Mouse (Mus musculus) cerebellum, adult 11 months (tissue): ENCODE data around the gene Hmgcll1.

Experiments
- DNase-seq: peaks from one replicate; pipeline ENCODE4 v3.0.0; 2022

Hmgcll1 gene

DNA sequence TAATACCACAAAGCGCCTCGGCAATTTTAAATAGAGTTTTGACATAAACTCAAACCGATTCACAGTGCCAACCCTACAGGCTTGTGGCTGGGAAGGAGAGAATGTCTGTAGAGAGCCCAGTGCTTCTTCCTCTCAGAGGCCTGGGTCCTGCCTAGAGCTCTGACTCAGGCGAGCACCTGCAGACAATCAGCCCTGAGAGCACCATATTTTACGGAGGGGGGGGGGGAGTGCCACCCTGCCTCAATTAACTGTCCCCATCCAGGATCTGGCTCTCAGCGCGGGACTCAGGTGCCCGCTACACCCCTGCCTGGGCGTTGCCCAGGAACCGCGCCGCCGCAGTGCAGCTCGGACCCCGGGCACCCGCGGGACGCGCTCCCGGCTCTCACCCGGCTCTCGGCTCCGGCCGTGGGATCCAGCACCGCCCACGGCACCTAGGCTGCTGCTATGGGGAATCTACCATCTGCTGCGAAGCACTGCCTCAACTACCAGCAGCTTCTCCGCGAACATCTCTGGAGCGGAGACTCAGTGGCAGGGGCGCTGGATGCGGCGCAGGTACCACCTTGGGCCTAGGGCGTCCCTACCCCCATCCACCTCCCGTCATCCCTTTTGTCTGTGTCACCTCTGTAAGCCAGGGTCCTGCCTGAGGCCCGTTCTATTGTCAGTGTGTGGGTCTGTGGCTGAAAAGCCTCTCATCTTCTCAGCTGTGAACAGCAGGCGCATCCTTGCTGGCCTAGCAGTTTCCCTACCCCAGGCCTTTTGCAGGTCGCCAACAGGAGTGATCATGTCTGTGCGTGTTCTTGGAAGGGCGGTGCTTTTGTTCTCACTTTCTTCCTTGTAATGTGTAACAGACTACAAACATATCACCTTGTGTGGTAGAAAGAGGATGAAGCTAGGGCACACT is at the start of gene Hmgcll1:
Gene Hmgcll1, plus strand, starts transcription at position 225 of the 901 bp plus-strand sequence.
- DNase-seq: peak; percentile 69

GRCm38 (mm10) chr9:75980097-75980496 is 34.6 kb upstream of the Hmgcll1 start:
- no peak for DNase-seq

DNA sequence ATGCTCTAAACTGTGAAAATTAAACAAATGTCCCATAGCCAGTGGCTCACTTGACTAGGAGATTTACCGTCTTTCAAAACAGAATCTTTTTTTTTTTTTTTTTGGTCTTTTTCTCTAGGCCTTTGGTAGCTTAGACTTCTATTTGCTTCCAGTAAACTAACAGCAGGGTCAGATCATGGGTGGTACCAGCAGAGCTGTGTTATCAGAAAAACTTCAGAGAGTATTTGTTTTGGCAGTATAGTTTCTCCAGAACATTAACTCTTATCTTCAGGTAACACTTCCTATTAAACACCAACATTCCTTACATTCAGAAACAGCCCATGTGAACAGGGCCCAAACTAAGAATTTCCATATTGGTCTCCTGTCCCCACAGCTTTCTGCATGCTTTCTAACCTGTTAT is 33.5 kb upstream of the Hmgcll1 start:
- no peak for DNase-seq

- no peak for DNase-seq
Observed at GRCm38 (mm10) chr9:75989491-75989890, 25.2 kb upstream of the Hmgcll1 start.

GRCm38 (mm10) chr9:75998791-75999350 is 15.8 kb upstream of the Hmgcll1 start:
- no peak for DNase-seq

GRCm38 (mm10) chr9:76000876-76001858 is 13.5 kb upstream of the Hmgcll1 start:
- no peak for DNase-seq

DNA sequence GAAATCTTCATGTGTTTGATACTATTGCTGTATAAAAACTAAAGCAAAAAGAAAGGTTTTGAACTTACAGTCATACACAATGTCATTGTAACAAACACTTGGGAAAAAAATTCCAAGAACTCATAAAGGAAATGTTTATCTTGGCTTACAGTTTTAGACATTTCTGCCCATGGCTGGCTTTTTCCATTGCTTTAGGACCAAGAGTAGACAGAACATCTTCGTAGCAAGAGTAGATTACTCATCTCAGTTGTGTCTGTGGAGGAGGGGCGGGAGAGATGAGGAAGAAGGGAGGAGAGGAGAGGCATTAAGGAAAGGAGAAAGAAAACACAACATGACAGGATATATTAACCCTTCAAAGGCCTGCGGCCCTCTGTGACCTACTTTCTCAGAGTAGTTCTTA is 11.6 kb upstream of the Hmgcll1 start:
- no peak for DNase-seq

- no peak for DNase-seq
Observed at GRCm38 (mm10) chr9:76003637-76004036, 11.0 kb upstream of the Hmgcll1 start.

DNA sequence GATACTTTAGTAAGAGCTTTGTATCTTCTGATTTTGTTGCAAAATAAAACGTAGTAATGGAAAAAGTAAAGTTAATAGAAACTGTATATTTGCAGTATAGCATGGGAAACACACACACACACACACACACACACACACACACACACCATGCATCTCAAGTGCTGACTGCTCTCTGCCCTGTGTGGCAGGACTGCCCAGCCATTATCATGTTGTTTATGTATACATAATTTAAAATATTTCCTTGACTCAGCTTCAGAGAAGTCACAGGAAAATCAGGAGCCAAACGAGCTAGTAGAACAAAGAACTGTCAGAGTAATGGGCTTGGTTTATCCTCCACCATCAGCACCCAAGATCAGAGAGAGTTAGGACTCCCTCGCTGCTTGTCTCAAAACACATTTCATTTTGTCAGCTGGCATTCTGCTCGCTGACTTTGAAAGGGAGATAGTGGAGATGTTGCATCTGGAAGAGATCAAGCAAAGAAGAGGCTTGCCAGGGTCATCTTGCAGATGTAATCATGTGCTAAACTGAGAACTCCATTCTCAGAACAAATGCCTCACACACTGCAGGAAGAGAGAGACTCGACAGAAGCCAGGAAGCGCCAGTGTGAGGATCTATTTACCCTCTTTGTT is 7.2 kb upstream of the Hmgcll1 start:
- no peak for DNase-seq

GRCm38 (mm10) chr9:76013789-76014188 is 866 bp upstream of the Hmgcll1 start:
- DNase-seq: peak; percentile 8

GRCm38 (mm10) chr9:76015971-76016370 is 1.3 kb downstream of the Hmgcll1 start:
- DNase-seq: peak; percentile 34

GRCm38 (mm10) chr9:76016506-76016905 is 1.9 kb downstream of the Hmgcll1 start:
- DNase-seq: no peak

DNA sequence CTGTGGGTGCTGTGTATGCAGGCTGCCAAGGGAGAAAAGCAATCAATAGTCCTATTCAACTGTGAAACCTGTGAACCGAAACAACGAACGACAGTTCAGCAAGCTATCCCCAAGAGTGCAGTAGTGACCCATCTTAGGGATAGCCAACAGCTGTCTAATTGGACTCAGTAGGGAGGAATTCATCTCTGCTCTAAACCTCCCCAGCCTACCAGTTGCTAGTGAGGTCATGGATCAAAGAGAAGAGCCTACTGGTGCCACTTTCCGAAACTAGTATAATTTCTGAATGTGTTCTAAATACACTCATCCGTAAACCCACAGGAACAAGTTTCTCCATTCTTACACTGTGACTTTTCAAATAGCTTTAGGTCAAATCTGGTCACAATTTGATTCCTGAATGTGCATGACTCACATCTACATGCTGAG is 8.9 kb downstream of the Hmgcll1 start:
- no peak for DNase-seq

DNA sequence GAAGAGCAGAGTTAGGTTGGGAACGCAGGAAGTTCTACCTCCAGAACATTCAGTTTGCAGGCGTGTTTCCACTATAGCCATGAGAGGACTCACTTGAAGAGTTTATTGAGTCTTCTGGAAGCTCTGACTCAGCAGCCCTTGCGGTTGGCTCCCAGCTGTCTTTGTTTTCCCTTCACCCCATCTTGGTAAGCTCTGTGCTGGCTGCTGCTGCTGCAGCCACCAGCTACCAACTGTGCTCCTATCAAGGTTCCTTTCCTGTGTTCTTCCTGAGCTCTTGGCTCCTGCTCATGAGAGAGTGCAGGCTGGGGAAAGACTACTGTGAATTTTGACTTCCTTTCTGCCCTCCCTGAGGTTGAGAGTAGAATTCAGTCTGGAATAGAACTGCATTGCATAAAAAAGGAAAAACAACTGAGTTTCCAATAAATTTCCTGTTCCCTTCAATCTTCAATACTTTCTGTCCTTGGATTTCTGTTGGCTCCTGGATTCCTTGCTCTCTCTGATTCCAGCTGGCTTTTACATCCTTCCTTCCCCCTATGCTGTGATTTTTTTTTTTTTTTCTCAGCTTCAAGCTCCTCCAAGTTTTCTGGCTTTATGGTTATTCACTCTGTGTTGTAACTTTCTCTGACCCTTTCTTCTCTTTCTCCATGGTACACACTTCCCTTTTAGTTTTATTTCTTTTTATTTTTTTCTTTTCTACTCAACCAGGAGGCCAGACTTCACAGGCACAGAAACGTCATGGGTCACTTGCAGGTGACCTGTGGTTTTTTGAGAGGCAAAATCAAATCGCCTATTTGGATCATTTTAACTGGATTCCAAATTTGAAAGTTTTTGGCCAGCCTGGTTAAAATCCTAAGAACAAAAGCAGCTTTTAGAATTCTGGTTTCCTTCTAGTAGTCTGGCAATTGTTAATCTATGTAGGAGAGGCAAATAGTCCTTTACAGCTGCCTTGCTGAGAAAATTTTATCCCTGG is 9.9 kb downstream of the Hmgcll1 start:
- peak; percentile 11 for DNase-seq

DNA sequence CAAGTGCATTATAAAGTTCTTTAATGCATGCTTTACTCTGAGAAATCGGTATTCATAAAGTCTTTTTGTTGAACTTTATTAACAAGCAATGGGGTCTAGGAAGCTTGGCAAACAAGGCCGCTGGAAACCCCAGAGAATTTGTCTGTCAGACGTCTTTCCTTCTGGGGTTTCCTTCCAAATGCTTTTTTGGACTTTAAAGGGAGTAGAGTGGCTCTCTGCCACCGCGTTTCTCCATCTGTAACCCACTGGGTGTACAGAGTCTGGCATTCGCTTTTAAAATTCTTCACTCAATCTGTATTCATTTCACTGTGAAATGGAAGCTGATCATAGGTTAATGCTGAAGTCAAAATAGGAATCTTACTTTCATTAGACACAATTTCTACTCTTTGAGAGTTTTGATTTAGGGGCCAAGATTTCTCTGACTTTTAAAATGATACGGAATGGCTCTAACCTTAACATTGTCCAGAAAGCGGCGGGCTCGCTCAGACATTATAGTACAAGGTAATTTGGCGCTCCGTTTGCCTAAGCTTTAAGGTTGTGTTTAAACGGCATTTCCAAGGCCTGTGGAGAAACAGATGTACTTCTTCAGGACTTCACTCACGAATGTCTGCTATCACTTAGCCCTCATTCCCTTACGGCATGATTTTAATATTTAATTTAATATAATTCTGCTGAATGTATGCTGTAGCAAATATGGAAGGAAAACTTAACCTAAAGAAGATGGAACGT is 15.0 kb downstream of the Hmgcll1 start:
- peak; percentile 5 for DNase-seq

DNA sequence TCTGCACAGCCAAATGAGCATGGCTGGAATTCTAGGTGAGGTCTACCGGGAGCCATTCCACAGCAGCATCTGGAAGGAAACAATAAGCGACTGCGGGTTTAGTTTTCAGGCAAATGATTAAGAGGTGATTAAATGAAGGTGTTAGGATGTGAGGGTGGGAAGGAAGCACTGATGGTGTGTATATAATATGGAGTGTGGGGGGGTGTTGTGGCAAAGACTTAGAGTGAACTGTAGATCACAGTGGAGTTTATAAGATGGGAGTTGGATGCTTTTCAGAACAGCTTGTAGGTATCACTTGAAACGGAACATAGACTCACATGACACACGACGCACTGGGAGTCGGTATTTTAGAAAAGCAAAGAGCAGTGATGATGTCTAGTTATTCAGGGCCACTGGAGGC is 20.4 kb downstream of the Hmgcll1 start:
- DNase-seq: no peak

- DNase-seq: no peak
Observed at GRCm38 (mm10) chr9:76038327-76039103, 23.9 kb downstream of the Hmgcll1 start.

DNA sequence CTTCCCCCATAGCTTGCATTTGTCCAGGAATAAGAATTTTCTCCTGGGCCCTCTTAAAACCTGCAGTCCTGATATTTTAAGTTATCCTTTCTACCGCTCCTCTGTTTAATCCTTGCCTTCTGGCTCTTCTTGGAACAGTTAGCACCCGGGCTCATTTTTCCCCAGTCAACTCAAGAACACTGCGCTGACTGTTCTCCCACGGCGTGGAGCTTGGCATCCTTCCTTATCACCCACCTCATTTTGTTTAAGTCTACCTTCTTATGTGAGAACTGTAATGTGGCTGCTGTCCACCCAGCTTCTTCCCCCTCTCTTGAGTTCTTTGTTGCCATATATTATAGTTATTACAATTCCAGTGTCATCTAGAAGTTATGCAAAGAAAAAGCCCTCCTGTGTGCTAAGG is 25.1 kb downstream of the Hmgcll1 start:
- no peak for DNase-seq

DNA sequence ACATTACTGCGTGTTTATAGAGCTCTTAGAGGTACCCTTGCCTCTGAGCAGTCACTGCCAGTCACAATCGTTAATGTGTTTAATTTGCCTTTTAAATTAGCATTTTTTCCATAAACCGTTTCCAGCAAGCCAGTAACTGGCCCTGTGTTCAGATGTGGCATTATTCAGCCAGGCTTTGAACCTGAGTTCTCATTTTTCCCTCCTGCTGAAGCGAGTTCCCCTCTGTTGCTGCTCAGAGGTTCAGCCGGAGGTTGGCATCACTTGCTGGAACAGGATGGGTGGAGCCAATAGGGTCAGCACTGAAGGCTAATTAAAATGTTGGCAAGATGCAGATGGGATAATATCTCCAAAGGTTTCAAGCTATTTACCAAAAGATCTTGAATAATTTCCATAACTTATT is 28.7 kb downstream of the Hmgcll1 start:
- no peak for DNase-seq

- no peak for DNase-seq
Observed at GRCm38 (mm10) chr9:76060935-76061334, 46.3 kb downstream of the Hmgcll1 start.
